Mouse (Mus musculus): ENCODE results near the gene Npcd. TPM values are rescaled to one million over a fixed set of nuclear protein-coding genes. Genes with fewer than 3 reads are reported as not detected.
A peak's percentile ranks its signal among the peaks of the same experiment; 100 is the strongest.
"Not testable (repeated sequence)": the region's sequence is repeated elsewhere in the genome, so short reads cannot be mapped to it uniquely, and the experiment has no call there.

Npcd gene
- polyA plus RNA-seq, 1 experiment = 0.50 TPM

DNA sequence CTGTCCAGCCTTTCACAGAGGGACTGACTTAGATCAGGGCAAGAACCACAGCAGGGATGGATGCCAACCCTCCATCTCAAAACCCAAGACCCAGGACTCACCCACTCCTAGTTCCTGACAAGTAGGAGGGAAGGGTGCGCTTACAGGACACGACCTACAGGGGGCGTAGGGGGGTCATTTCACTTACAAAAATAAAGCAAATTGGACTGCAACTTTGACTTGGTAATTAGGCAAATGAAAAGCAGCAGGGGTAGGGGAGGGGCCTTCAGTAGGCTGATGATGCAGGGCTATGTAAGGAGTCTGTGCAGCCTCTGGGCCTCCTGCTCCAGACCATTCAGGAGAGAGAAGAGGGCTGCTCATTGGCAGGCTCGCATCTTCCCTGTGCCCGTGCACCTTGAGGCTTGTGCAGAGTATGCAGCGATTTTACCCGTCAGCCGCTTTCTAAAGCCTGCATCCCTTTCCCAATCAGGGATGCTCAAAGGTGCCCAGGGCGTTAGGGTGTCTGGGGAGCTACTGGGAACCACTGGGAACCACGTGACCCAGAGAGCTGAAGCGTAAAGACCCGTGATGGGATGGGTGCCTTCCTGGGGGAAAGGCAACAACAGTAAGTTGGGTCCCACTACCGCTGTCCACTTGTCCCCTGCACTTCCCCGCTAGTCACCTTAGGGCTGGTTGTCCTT lies 8.8 kb downstream of the Npcd start:
- H3K4me3 ChIP-seq (replicated peaks; ENCODE audit: extremely low read depth, low read depth, low read length) = no peak overlapping the region
- 71% methylated on average over 14 of the region's 14 CpGs for WGBS
- no peak for DNase-seq
- TF ChIP-seq POLR2A (IDR thresholded peaks at IDR 0.05; ENCODE audit: borderline replicate concordance, extremely low read depth, low read depth, low read length) (no peak), CTCF (IDR thresholded peaks at IDR 0.05; ENCODE audit: insufficient read depth, low read length) (peak; percentile 56)
- no peaks in the 10 kb centered on the region; the same call in 1 of the 2 replicates for H3K4me1 ChIP-seq (ENCODE audit: control insufficient read depth, insufficient read depth, low read length)

GRCm38 (mm10) chr15:79823588-79824280 lies 10.3 kb downstream of the Npcd start:
- TF ChIP-seq POLR2A (IDR thresholded peaks at IDR 0.05; ENCODE audit: borderline replicate concordance, extremely low read depth, low read depth, low read length) (no peak), CTCF (IDR thresholded peaks at IDR 0.05; ENCODE audit: insufficient read depth, low read length) (no peak)
- 60% methylated on average over 19 of the region's 19 CpGs for WGBS
- peak; percentile 28 for DNase-seq

GRCm38 (mm10) chr15:79822265-79823199 lies 11.5 kb downstream of the Npcd start:
- TF ChIP-seq POLR2A (IDR thresholded peaks at IDR 0.05; ENCODE audit: borderline replicate concordance, extremely low read depth, low read depth, low read length) = 0 out of 2 replicates have a peak, but pooled peaks have one; percentile 25
- no peak for TF ChIP-seq CTCF (IDR thresholded peaks at IDR 0.05; ENCODE audit: insufficient read depth, low read length)
- Histone ChIP-seq H3K4me1 (ENCODE audit: control insufficient read depth, insufficient read depth, low read length) (no peaks in the 10 kb centered on the region; the same call in 1 of the 2 replicates), H3K4me3 (replicated peaks; ENCODE audit: extremely low read depth, low read depth, low read length) (no peak overlapping the region)
- no peak for DNase-seq
- 63% methylated on average over 13 of the region's 13 CpGs for WGBS

More at GRCm38 (mm10) chr15:79823588-79824280, 10.3 kb downstream of the Npcd start:
- Histone ChIP-seq H3K4me3 (replicated peaks; ENCODE audit: extremely low read depth, low read depth, low read length) (no peak overlapping the region), H3K4me1 (ENCODE audit: control insufficient read depth, insufficient read depth, low read length) (no peaks in the 10 kb centered on the region; the same call in 1 of the 2 replicates)

DNA sequence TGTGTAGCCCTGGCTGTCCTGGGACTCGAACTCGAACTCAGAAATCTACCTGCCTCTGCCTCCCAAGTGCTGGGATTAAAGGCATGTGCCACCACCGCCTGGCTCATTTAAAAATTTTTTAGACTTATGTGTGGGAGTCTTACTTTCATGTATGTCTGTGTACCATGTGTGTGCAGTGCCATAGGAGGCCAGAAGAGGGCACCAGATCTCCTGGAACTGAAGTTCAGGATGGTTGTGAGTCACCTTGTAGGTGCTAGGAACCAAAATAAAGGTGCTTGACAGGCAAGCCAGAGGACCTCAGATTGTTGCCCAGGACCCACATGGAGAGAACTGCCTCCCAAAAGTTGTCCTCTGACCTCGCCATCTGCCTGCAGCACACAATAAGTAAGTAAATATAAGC lies 15.7 kb downstream of the Npcd start:
- no peaks in the 10 kb centered on the region; the same call in 1 of the 2 replicates for H3K4me1 ChIP-seq (ENCODE audit: control insufficient read depth, insufficient read depth, low read length)
- TF ChIP-seq CTCF (IDR thresholded peaks at IDR 0.05; ENCODE audit: insufficient read depth, low read length) = no peak
- TF ChIP-seq POLR2A (IDR thresholded peaks at IDR 0.05; ENCODE audit: borderline replicate concordance, extremely low read depth, low read depth, low read length) = no peak
- H3K4me3 ChIP-seq (replicated peaks; ENCODE audit: extremely low read depth, low read depth, low read length) = no peak overlapping the region
- 83% methylated on average over 4 of the region's 4 CpGs for WGBS
- no peak for DNase-seq

DNA sequence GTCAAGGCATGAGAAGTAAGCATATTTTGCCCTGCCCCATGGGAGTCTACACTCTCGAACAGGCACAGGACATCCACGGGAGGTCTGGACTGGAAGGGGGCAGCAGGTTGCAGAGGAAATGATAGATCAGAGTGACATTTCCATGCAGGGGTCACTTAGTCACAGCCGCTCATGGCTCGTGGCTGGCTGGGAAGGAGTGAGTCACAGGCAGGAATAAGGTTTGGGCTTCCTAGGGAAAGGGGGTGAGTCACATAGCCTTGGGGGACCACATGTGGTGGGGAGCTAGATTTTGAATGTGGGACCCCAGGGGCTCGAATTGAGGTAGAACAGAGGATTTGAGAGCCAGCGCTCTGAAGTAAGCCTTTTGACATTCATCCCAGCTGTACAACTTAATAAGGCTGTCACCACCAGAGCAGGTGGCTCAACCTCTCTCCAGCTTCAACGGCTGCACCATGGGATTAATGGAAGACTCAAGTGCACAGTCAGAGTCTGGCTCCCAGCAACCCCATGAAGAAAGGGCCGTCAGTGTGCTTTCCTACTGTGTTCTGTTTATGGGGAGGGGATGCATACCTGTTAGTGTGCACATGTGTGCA lies 20.3 kb downstream of the Npcd start:
- Histone ChIP-seq H3K4me3 (replicated peaks; ENCODE audit: extremely low read depth, low read depth, low read length) (no peak overlapping the region), H3K4me1 (ENCODE audit: control insufficient read depth, insufficient read depth, low read length) (no peaks in the 10 kb centered on the region)
- TF ChIP-seq CTCF (IDR thresholded peaks at IDR 0.05; ENCODE audit: insufficient read depth, low read length) (no peak), POLR2A (IDR thresholded peaks at IDR 0.05; ENCODE audit: borderline replicate concordance, extremely low read depth, low read depth, low read length) (no peak)
- no peak for DNase-seq
- 34% methylated on average over 8 of the region's 8 CpGs for WGBS

- not testable (repeated sequence) for DNase-seq; H3K4me3 ChIP-seq (replicated peaks; ENCODE audit: extremely low read depth, low read depth, low read length); H3K4me1 ChIP-seq (ENCODE audit: control insufficient read depth, insufficient read depth, low read length)
- 58% methylated on average over 2 of the region's 2 CpGs for WGBS
Observed at GRCm38 (mm10) chr15:79812840-79813239, 21.2 kb downstream of the Npcd start.

- TF ChIP-seq CTCF (IDR thresholded peaks at IDR 0.05; ENCODE audit: insufficient read depth, low read length) (no peak), POLR2A (IDR thresholded peaks at IDR 0.05; ENCODE audit: borderline replicate concordance, extremely low read depth, low read depth, low read length) (no peak)
- 67% methylated on average over 4 of the region's 4 CpGs for WGBS
- no peaks in the 10 kb centered on the region for H3K4me1 ChIP-seq (ENCODE audit: control insufficient read depth, insufficient read depth, low read length)
Observed at GRCm38 (mm10) chr15:79810997-79811396, 23.0 kb downstream of the Npcd start.

DNA sequence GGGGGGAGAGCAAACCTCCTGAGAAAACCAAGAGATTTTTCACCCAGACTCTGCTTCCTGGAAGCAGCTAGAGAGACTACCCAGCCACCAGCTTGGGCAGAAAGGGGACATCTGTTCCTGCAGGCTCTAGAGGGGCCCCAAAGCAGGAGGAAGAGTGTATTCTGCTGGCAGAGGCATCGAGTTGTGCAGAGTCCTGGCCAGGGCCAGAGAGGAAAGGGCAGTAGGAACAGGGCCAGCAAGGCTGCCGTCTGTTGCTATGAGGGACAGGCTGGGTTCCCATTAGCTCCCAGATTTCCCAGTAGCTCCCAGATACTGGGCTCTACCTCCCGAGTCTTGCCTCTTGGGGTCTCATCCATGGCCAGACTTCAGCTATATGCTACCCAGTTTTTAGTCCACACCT lies 24.0 kb downstream of the Npcd start:
- 45% methylated on average over 3 of the region's 3 CpGs for WGBS

More at GRCm38 (mm10) chr15:79810997-79811396, 23.0 kb downstream of the Npcd start:
- H3K4me3 ChIP-seq (replicated peaks; ENCODE audit: extremely low read depth, low read depth, low read length) = no peak overlapping the region
- DNase-seq = no peak

GRCm38 (mm10) chr15:79808658-79809057 lies 25.4 kb downstream of the Npcd start:
- no peak for DNase-seq
- 51% methylated on average over 5 of the region's 5 CpGs for WGBS
- Histone ChIP-seq H3K4me3 (replicated peaks; ENCODE audit: extremely low read depth, low read depth, low read length) (no peak overlapping the region), H3K4me1 (ENCODE audit: control insufficient read depth, insufficient read depth, low read length) (no peaks in the 10 kb centered on the region; the same call in 1 of the 2 replicates)
- TF ChIP-seq POLR2A (IDR thresholded peaks at IDR 0.05; ENCODE audit: borderline replicate concordance, extremely low read depth, low read depth, low read length) (no peak), CTCF (IDR thresholded peaks at IDR 0.05; ENCODE audit: insufficient read depth, low read length) (no peak)

More for the DNA sequence above, 24.0 kb downstream of the Npcd start:
- no peak overlapping the region for H3K4me3 ChIP-seq (replicated peaks; ENCODE audit: extremely low read depth, low read depth, low read length)
- no peaks in the 10 kb centered on the region for H3K4me1 ChIP-seq (ENCODE audit: control insufficient read depth, insufficient read depth, low read length)
- TF ChIP-seq POLR2A (IDR thresholded peaks at IDR 0.05; ENCODE audit: borderline replicate concordance, extremely low read depth, low read depth, low read length) (no peak), CTCF (IDR thresholded peaks at IDR 0.05; ENCODE audit: insufficient read depth, low read length) (no peak)
- DNase-seq = no peak

All from lung, adult 2 months (tissue).